Mouse (Mus musculus): ENCODE data around the gene Mlh1.

DNA sequence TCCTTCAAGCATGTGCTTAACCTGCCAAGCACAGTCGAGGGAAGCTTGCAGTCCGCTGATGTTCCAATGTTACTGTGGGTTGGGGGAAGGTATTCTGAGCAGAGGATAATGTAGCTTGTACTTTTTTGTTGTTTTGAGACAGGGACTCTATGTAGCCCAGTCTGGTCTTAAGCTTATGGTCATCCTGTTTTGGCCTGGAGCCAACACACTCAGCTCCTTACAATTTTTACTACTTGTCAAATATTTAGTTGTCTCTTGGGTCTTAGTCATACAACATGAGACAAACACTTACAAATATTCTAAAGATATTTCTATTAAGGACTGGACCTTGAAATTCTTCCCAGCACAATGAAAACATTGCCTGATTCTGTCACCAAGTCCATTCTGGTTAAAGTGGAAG, 78.4 kb downstream of the Mlh1 start:
- no peak for TF ChIP-seq POLR2A (IDR thresholded peaks at IDR 0.05; ENCODE audit: borderline replicate concordance, extremely low read depth, insufficient read depth, insufficient read length, poor library complexity, severe bottlenecking)
- no peak for TF ChIP-seq CTCF (IDR thresholded peaks at IDR 0.05; ENCODE audit: borderline replicate concordance, extremely low read depth, insufficient read depth, insufficient read length)

Data from brain, embryonic 14.5 days (tissue).